Mouse (Mus musculus): Measurements from ENCODE around the gene Itpr2.
A peak's percentile ranks its signal among the peaks of the same experiment; 100 is the strongest.
"Not testable (repeated sequence)": the region's sequence is repeated elsewhere in the genome, so short reads cannot be mapped to it uniquely, and the experiment has no call there.

The Itpr2 gene

DNA sequence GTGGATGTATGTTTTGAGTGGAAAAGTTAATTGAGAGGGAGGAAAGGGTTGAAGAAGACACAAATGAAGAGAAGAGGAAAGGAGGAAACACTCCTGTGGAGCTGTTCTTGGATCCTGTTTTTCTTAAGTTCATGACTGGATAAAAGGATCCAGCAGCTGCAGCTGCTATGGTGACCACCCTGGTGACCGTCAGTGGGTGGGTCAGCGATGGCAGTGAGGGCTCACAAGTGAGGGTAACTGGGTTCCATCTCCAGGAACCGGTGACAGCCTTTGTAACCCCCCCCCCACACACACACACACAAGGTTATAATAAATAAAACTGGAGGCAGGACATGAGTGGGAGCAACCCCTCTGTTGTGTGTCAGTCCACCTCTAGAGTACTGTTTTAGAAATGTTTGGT lies 833 bp upstream of the Itpr2 start:
- DNase-seq = no peak

DNA sequence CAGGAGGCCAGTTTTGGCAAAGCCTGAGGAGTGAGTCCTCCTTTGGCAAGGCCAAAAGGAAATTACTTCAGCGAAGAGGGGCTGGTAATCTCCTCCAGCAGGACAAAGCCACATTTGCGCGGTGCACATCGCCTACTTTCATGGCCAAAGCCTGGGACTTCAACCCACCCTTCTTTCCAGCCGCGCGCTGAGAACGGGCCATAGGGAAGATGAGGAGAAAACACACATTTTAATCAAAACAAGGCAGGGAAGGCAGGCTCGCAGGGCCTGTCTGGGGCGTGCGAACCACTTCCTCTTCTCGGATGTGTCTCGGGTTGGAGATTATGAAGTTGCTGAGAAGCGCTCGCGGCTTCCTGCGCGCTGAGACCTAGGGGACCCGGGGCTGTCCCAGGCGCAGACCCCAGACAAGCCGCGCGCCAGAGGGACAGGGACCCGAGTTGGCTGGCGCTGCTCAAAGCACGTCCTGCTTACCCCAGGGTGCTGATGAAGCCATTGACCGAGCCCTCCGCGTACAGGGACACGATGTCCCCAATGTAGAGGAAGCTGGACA lies 632 bp downstream of the Itpr2 start:
- DNase-seq = peak; percentile 23

GRCm38 (mm10) chr6:146500771-146501170 lies 1.3 kb downstream of the Itpr2 start:
- no peak for DNase-seq

DNA sequence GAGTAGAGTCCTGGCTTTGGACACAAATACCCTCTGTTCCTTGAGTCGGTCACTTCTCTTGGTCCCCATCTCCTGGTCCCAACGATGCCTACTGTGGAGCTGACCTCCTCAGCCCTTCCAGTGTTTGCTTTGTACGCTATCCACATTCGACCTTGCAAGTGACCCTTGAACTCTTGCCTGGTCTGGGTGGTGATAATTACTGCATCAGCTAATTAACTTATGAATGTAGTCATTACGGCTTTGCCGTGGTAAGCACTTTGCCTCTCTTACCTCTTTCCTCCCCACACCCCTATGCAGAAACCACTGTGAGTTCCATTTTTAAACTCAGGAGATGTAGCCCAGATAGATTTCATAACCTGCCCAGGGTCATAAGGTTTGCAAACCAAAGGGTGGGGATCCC lies 1.8 kb downstream of the Itpr2 start:
- no peak for DNase-seq

- no peak for DNase-seq
Measured at GRCm38 (mm10) chr6:146499566-146499965, 2.5 kb downstream of the Itpr2 start.

- DNase-seq = no peak
Measured at GRCm38 (mm10) chr6:146498416-146498815, 3.6 kb downstream of the Itpr2 start.

DNA sequence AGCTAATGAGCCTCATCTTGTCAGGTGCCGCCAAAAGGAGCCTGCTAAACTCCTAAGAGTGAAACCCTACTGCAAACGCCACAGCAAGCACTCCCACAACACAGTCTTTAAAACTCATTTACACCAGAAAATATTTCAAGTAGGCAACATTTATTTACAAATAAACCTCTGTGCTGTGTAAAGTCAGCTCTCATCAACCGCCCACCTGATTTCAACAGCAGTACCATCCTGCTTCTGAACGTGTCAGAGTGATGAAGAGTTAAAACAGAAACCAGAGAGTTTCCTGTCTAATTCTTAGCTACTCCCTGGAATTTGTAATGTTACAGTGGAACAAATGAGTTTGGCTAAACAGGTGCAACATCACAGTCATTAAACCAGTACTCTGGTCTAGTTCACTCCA lies 4.2 kb downstream of the Itpr2 start:
- DNase-seq = no peak

- DNase-seq = no peak
Measured at GRCm38 (mm10) chr6:146497435-146497834, 4.6 kb downstream of the Itpr2 start.

- no peak for DNase-seq
Measured at GRCm38 (mm10) chr6:146491680-146492079, 10.3 kb downstream of the Itpr2 start.

DNA sequence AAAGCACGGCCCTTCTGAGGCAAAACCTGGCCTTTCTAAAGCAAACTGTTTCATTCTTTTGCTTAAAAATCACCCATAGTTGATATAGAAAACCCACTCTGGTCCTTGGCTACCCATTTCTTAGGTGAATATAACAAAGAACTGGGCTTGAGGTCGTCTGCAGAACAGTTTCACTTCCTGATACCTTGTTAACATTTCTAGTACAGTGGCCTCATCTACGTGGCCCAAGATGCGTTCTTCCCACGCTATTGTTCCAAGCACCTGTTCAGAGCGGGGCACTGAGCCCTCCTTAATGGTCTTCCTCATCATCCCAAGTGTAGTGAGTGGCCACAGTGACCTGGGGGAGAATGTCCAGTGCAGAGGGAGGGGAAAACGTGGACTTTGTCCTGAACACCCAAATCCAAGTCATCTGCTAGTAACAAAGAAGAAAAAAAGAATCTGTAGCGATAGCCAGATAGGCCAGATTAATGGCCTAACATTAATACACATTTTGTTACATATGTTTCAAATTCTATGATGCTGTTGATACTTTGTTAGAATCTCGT lies 11.5 kb downstream of the Itpr2 start:
- no peak for DNase-seq

DNA sequence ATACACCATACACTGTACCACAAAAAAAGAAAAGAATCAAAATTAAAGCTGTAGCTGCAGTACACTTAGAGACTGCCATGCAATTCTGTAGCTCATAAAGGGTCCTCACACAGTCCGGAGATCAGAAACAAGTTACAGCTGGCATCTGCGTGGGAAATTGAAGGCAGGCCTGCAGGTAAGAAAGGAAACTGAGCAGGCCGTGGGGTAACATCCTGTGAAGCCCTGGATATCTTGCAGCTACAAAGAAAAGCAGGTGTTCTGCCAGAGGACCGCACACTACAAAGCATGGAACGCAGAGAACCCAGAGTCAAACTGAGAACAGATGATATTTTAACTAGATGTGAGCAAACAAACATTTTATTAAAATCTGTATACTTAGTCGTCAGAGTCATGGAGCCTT lies 12.2 kb downstream of the Itpr2 start:
- DNase-seq = no peak

DNA sequence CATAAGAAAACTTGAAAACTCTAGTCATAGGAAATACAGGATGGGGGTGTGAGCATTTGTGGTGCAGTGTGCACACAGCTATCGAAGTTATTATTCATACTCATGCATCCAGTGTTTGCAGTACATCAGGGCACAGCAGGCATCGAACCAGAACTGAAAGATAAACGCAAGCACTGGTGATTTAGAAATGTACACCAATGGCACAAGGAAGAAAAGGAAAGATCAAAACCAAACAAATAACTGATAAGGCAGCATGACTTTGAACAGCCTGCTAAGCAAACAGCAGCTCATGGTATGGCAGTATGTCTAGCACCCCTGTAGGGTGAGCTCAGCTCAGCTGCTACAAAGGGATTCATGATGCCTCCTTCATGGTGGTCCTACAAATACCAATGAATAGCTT lies 13.3 kb downstream of the Itpr2 start:
- no peak for DNase-seq

GRCm38 (mm10) chr6:146487079-146487478 lies 14.9 kb downstream of the Itpr2 start:
- peak; percentile 34 for DNase-seq

- DNase-seq = no peak
Measured at GRCm38 (mm10) chr6:146486073-146486472, 15.9 kb downstream of the Itpr2 start.

- DNase-seq = no peak
Measured at GRCm38 (mm10) chr6:146481441-146481840, 20.6 kb downstream of the Itpr2 start.

DNA sequence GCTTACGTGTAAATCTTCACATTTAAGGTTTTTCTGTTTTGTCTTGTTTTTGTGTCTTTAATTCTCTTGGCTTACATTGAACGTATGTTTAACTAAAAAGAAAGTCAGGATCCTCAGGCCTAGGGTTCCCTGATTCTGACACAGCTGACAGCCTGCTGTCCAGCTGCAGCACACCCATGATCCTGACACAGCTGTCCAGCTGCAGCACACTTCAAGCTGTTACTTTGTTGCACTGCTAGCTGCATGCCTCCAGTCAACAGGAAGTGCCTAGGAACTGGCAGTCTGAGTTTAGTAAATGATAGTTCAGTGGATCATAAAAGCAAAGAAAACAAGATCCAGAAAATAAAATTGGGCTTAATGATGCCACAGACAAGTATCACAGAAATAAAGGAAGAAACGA lies 21.1 kb downstream of the Itpr2 start:
- no peak for DNase-seq

DNA sequence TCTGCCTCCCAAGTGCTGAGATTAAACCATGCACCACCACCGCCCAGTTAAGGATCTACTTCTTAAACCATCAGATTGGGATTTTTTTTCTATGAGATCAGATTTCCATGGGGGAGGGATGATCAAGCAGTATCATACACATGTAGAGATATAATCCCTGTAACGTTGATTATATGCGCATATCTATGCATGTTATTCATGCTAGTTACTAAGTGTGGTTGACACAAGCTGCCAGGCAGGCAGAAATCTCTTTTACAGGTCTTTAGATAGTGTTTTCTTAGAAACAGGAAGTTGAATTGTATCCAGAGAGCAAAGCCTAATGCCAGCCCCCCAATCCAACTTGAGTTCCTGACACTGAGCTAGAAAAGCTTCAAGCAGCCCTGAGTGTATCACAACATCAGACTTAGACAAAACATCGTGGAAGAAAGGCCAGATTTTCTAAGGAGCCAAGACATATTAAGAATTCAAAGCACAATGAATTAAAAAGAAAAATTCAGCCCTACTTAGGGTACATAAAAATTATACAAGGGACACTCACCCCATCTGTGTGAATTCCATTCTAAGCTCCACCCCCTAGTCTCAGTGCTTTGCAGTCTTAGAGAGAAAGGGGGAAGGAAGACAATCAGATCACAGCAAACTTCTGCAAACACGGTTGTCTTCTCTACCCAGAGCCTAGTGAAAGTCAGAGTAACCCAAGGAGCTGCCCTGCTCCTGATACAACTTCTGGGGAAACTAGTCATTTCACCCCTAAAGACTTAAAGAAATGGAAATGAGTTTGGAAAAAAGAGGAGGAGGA lies 22.9 kb downstream of the Itpr2 start:
- DNase-seq = no peak

GRCm38 (mm10) chr6:146476865-146477264 lies 25.2 kb downstream of the Itpr2 start:
- DNase-seq = no peak

- DNase-seq = no peak
Measured at GRCm38 (mm10) chr6:146474166-146474565, 27.9 kb downstream of the Itpr2 start.

DNA sequence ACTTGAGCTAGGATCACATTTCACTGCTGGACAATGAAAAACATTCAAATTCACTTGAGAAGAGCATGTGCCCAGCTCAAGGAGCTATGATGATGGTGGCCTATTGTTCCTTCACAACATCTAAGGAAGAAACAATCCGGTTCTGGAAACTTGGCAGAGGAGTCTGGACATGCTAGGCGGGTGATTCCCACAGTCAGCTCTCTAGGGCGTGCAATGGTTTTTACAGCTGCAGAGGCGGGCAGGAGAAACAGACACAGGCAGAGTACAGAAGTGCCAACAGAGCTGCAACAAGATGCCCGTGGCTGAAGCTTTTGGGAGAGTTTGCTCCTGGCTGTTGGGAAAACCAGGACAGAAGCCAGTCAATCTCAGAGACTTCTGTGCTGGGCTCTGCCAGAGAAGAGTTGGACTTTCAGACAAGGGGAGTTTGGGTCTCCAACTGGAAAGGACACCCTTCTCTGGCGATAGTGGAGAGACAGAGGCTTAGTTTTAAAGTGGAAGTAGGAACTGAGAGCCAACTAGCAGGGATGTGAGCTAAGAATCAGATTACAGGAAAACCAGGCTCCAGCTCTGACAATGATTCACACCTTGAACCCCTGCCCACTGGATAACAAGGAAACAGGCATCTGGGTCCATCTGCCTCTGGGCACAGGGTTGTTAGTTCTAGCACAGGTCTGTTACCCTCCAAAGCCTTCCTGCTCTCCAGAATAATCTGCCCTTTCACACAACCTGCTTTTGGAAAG lies 28.6 kb downstream of the Itpr2 start:
- DNase-seq = no peak

DNA sequence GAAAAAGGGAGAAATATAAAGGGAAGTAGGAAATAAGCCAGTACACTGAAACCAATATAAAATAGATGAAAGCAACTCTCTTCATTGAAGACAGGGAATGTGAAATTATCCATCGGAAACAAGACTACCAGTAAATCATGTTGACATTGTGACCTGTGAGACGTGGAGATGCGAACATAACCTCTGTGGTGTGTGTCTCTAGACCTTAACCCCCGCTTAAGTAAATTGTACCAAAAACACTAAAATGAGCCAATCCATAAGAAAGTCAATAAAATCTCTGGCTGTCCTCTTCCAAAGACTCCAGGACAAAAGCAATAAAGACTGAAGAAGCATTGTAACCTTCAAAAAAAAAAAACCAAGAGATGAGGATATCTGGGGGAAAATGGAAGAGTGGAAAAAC lies 31.6 kb downstream of the Itpr2 start:
- no peak for DNase-seq

DNA sequence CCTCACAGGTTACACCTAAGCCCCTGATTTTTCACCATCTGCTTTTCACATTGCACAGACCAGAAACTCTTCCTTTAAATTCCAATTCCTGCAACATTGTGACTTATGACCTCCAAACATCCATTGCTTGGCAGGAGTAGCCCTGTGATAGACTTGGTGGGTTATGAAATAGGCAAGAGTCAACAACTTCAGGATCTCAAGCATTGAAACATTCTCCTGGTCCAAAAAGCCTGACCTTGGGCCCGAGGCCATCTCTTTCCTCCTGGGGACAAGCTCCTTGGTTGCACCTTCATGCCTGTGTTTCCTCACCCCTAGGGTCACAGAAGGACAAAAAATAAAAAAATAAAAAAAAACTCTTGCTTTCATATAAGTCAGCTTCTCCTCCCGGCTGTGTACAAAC lies 32.1 kb downstream of the Itpr2 start:
- no peak for DNase-seq

DNA sequence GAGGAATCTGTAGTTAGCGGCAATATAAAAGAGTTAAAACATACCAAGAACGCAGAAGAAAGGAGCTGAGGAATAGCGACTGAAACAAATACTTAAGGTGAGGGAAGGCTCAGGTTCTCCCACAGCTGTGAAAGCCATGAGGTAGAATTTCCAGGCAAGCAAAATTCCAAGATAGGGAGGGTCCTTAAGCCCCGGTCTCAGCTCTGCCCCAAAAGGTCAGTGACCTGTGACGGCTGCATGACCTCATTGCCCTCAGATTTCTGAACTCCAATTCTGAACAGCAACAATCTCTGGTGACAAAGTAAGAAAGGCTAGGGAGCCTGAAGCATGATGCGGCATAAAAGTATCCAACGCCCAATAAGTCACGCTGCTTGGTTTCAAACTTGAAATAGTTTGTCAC lies 33.7 kb downstream of the Itpr2 start:
- DNase-seq = no peak

DNA sequence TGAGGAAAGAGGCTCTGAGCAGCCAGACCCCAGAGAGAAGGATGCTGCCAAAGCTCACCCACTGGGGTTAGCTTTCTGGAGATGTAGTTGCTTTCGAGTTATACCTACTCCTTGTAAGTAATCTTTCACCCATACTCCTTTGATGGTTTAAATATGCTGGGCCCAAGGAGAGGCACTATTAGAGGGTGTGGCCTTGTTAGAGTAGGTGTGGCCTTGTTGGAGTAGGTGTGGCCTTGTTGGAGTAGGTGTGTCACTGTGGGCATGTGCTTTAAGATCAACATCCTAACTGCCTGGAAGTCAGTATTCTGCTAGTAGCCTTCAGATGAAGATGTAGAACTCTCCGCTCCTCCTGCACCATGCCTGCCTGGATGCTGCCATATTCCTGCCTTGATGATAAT lies 37.4 kb downstream of the Itpr2 start:
- DNase-seq = not testable (repeated sequence)
